Mouse (Mus musculus): ENCODE data around the gene Hand1.

DNA sequence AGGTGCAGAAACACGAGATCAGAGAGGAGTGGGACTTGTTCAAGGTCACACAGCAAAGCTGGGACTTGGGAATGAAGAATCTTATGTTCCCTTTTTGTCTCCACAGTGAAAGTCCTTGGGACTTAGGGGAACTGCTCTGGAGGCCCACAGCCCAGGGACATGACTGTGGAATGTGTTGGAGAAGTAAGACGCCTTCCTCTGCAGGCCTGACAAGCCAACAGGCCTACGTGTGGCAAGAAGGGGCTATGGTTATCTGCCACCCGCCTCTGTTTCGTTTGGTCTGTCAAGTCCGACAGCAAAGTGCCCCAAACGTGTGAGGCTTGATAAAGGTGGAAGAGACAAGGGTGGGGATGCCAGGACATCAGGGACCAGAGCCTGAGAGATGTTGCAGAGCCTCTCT lies 14.8 kb upstream of the Hand1 start:
- no peak for TF ChIP-seq NELFE (IDR thresholded peaks at IDR 0.05; ENCODE audit: low read depth, low read length)
- TF ChIP-seq POLR2A (IDR thresholded peaks at IDR 0.05; ENCODE audit: control insufficient read depth in 1 of 2, insufficient read depth in 1 of 2, low read depth in 1 of 2, low read length in 2 of 2, poor library complexity in 1 of 2) = no peak
- TF ChIP-seq EP300 (IDR thresholded peaks at IDR 0.05; ENCODE audit: low read depth in 1 of 2, low read length in 2 of 2) = no peak
- no peak for TF ChIP-seq HCFC1 (IDR thresholded peaks at IDR 0.05; ENCODE audit: low read depth, low read length)
- TF ChIP-seq CTCF (IDR thresholded peaks at IDR 0.05 in 2 of 3, conservative IDR thresholded peaks at IDR 0.05 in 1 of 3; ENCODE audit: control insufficient read depth in 1 of 3, insufficient read depth in 1 of 3, low read depth in 2 of 3, low read length in 3 of 3, poor library complexity in 1 of 3, severe bottlenecking in 1 of 3) = no peak
